Mouse (Mus musculus) monocyte, adult 59 days (primary cell): ENCODE results near the gene Olfr1458. TPM values are rescaled to one million over a fixed set of nuclear protein-coding genes. Genes with fewer than 3 reads are reported as not detected.

ENCODE experiments used
- total RNA-seq, 2 experiments: library from RNA; stranded (reverse); gene quantifications; one replicate each; pipeline ENCODE4 v1.2.4; 2023

The Olfr1458 gene
- not detected for total RNA-seq

DNA sequence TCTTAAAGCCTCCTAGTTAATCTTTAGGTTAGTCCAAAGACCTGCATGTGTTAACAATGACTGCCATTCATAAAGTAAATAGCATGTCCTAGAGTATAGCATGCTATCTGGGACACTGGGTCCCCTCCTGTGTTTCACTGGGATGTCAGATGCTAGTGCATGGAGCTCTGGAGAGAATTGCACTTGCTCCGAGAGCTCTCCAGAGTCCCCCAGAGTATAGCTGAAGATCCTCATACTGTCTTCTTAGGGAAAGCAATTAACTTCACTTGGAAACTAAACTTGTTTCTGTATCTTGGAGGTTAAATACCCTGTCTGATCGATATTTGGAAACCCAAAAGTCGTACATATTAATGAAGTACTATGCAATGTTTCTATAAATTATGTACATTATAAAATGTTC, at the start of gene Olfr1458:
Gene Olfr1458 (minus strand): TSS at position 101 of the 400 bp plus-strand sequence.

DNA sequence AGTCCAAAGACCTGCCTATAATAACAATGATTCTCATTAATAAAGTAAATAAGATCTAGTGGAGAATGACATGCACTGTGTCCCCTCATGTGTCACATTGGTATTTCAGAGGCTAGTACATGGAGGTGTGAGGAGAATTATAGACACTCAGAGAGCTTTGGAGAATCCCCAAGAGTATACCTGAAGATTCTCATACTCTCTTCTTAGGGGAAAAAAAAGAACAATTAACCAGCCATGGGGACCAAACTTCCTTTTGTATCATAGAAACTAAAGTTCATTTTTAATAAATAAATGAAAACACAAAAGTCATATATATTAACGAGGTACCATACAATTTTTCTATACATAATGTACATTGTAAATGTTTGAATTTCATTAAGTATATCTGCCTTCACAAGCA, 42.9 kb upstream of the Olfr1458 start, which contains the start of gene Olfr1459:
Gene Olfr1459 (minus strand): TSS at position 101 of the 400 bp plus-strand sequence.

DNA sequence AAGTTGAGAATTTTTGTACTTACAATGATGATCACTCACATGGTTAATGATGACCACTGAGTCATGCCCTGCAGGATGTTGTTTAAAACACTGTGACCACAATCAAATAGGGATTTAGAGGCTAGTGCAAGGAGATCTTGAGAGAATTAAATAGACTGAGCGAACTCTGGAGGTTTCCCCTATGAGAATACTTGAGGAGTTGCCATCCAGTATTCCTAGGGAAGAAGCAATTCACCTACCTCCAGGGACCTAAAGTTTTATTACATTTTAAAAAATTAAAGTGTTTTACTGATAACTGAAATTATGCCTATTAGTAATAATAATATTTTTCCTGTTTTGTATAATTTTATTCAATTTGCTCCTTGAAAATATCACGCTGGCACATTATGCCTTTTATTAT, 8.8 kb downstream of the Olfr1458 start, which contains the start of gene Olfr1457:
Gene Olfr1457 (minus strand): TSS at position 101 of the 400 bp plus-strand sequence.

DNA sequence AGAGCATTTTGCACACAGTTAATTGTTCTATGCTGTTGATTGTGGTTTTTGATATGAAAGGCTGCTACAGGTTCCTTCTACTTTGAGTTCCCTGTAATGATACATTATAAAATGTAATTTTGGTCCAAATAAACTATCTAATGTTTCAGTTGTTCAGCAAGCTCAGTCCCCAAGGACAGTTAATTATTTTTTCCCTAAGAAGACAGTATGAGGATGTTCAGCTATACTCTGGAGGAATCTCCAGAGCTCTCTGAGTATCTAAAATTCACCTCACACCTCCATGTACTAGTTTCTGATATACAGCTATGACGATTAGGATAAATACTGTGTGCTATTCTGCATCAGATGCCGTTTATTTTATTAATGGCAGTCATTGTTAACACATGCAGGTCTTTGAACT, 46.3 kb downstream of the Olfr1458 start, which contains the start of gene Olfr1454:
Gene Olfr1454 (plus strand): TSS at position 301 of the 400 bp plus-strand sequence.

Other genes with a start within 250 kb of the Olfr1458 start
- gene Olfr1444, start 249.5 kb downstream of the Olfr1458 start, total RNA-seq, result under 1 TPM; 0.45 to 0.55 TPM
- gene Olfr1445, start 222.9 kb downstream of the Olfr1458 start, total RNA-seq, result not detected
- gene Olfr1446, start 213.3 kb downstream of the Olfr1458 start, total RNA-seq, result not detected
- gene Olfr1447, start 203.0 kb downstream of the Olfr1458 start, total RNA-seq, result not detected
- not detected for gene Olfr1448, start 182.4 kb downstream of the Olfr1458 start, total RNA-seq
- gene Olfr1449, start 175.9 kb downstream of the Olfr1458 start, total RNA-seq, result not detected
- gene Olfr1450, start 156.5 kb downstream of the Olfr1458 start, total RNA-seq, result not detected
- gene Olfr1451, start 111.8 kb downstream of the Olfr1458 start, total RNA-seq, result not detected
- gene Olfr1453, start 78.4 kb downstream of the Olfr1458 start, total RNA-seq, result not detected
- not detected for gene Olfr1454, start 46.2 kb downstream of the Olfr1458 start, total RNA-seq
- gene Olfr1457, start 8.9 kb downstream of the Olfr1458 start, total RNA-seq, result not detected
- under 1 TPM in 1 of 2 experiments, not detected in 1; 0.10 TPM for gene Olfr1459, start 42.8 kb upstream of the Olfr1458 start, total RNA-seq
- gene Olfr1461, start 56.2 kb upstream of the Olfr1458 start, total RNA-seq, result not detected
- not detected for gene Olfr1462, start 79.0 kb upstream of the Olfr1458 start, total RNA-seq
- not detected for gene Olfr1463, start 124.6 kb upstream of the Olfr1458 start, total RNA-seq
- gene Olfr1465, start 208.8 kb upstream of the Olfr1458 start, total RNA-seq, result not detected
- gene Olfr1466, start 232.1 kb upstream of the Olfr1458 start, total RNA-seq, result not detected